Mouse (Mus musculus) heart, embryonic 15.5 days (tissue): Measurements from ENCODE around the gene Sez6l2. TPM values are rescaled to one million over a fixed set of nuclear protein-coding genes. Genes with fewer than 3 reads are reported as not detected.
A peak's percentile ranks its signal among the peaks of the same experiment; 100 is the strongest.

Experiments used
- ATAC-seq: fragments of 200-750 bp; cut with Nextera tagmentation; replicated peaks from 2 replicates; pipeline ENCODE4 v1.8.0; 2017; ENCODE audit warnings: low read depth, moderate TSS enrichment; ENCODE audit not compliant: insufficient number of reproducible peaks, insufficient read depth, low FRiP score
- H3K27ac ChIP-seq: fragments of 300-500 bp; sonication (generic); 2 replicates; pipeline ENCODE4 v1.5.1; 2015; ENCODE audit warnings: mild to moderate bottlenecking, inconsistent platforms
- H3K27me3 ChIP-seq: fragments of 300-500 bp; sonication (generic); 2 replicates; pipeline ENCODE4 v1.6.1; 2015; ENCODE audit warnings: inconsistent platforms
- H3K36me3 ChIP-seq: fragments of 300-500 bp; sonication (generic); 2 replicates; pipeline ENCODE4 v1.6.1; 2015; ENCODE audit warnings: mild to moderate bottlenecking, inconsistent platforms
- H3K4me1 ChIP-seq: fragments of 300-500 bp; sonication (generic); replicated peaks from 2 replicates; pipeline ENCODE4 v1.6.1; 2015; ENCODE audit warnings: inconsistent platforms
- H3K4me2 ChIP-seq: fragments of 300-500 bp; sonication (generic); 2 replicates; pipeline ENCODE4 v1.6.1; 2015; ENCODE audit warnings: inconsistent platforms, mild to moderate bottlenecking, moderate library complexity
- H3K4me3 ChIP-seq: fragments of 300-500 bp; sonication (generic); 2 replicates; pipeline ENCODE4 v1.5.1; 2015; ENCODE audit warnings: mild to moderate bottlenecking, inconsistent platforms
- H3K9ac ChIP-seq: fragments of 300-500 bp; sonication (generic); 2 replicates; pipeline ENCODE4 v1.6.1; 2015; ENCODE audit warnings: mild to moderate bottlenecking, inconsistent platforms
- H3K9me3 ChIP-seq: fragments of 300-500 bp; sonication (generic); replicated peaks from 2 replicates; pipeline ENCODE4 v1.6.1; 2016; ENCODE audit warnings: inconsistent platforms
- WGBS: fragments of 180-500 bp; shearing (Covaris S2); methylation state at CpG from one replicate; pipeline ENCODE4 v1.1.7; 2015; ENCODE audit warnings: mixed read lengths; 5-methylcytosine and 5-hydroxymethylcytosine counted together
- polyA plus RNA-seq: library from polyadenylated mRNA; unstranded; fragments of >200 nt; fragmentation: Nextera tagmentation; extraction: Ambion mirVana; gene quantifications from 2 replicates; pipeline ENCODE4 v1.2.1, GENCODE M21; 2015

Sez6l2 gene
- polyA plus RNA-seq, 1 experiment from 2014 or later = 0.83 TPM

DNA sequence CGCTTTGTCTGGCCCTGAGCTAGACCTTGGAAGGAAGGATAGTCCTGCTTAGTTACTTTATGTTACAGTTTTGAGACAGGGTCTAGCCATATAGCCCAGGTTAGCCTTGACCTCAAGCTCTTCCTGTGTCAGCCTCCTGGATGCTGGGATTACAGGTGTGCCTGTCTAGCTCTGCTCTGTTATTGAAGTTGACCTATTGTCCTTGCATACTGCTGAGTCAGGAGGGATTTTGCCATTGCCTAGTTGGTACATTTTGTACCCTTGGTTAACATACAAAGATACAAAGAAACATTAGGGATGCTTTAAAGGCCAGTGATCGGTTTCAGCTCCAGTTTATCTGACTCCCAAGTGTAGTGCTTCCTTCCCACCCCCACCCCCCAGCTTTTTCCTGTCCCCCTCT is 17.7 kb upstream of the Sez6l2 start:
- H3K4me2 ChIP-seq = no peak overlapping the region
- H3K36me3 ChIP-seq = peaks cover 16% of the 10 kb centered on the region
- no peak overlapping the region for H3K4me3 ChIP-seq
- 74% methylated on average over 2 of the region's 2 CpGs for WGBS
- H3K9me3 ChIP-seq = no peaks in the 10 kb centered on the region
- no peaks in the 10 kb centered on the region for H3K27me3 ChIP-seq
- no peak overlapping the region for H3K27ac ChIP-seq
- H3K4me1 ChIP-seq = peaks cover 10% of the 10 kb centered on the region
- ATAC-seq = no peak
- H3K9ac ChIP-seq = no peak overlapping the region

- no peak overlapping the region for H3K4me2 ChIP-seq
- WGBS = 41% methylated on average over 6 of the region's 6 CpGs
- ATAC-seq = no peak
- no peak overlapping the region for H3K9ac ChIP-seq
- H3K9me3 ChIP-seq = no peaks in the 10 kb centered on the region
- H3K4me3 ChIP-seq = no peak overlapping the region
- no peak overlapping the region for H3K27ac ChIP-seq
- H3K36me3 ChIP-seq = peaks cover 19% of the 10 kb centered on the region
- no peaks in the 10 kb centered on the region for H3K4me1 ChIP-seq
- no peaks in the 10 kb centered on the region for H3K27me3 ChIP-seq
Observed at GRCm38 (mm10) chr7:126941171-126941570, 9.2 kb upstream of the Sez6l2 start.

- H3K4me2 ChIP-seq = no peak overlapping the region
- H3K27me3 ChIP-seq = no peaks in the 10 kb centered on the region
- H3K27ac ChIP-seq = no peak overlapping the region
- no peak for ATAC-seq
- H3K9me3 ChIP-seq = no peaks in the 10 kb centered on the region
- H3K9ac ChIP-seq = no peak overlapping the region
- H3K36me3 ChIP-seq = peaks cover 19% of the 10 kb centered on the region
- 70% methylated on average over 5 of the region's 5 CpGs for WGBS
- H3K4me1 ChIP-seq = no peaks in the 10 kb centered on the region
- H3K4me3 ChIP-seq = no peak overlapping the region
Observed at GRCm38 (mm10) chr7:126941801-126942200, 8.6 kb upstream of the Sez6l2 start.

DNA sequence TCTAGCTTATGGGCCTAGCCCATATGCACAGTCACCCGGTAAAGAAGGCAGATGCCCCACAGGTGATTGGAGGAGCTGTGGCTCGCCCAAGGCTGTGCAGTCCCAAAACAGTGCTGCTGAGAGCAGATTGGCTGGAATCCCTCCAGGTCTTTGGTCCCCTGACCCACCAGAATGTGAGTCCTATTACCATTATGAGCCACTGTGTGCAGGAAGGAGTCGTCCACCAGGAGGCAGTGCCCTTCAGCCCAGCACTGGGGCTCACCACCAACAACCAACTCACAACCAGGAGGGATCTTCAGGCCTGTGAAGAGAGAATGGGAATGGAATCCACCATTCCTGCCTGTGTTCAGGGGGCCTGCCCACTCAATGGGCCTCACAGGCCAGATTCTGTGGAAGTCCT is 3.8 kb upstream of the Sez6l2 start:
- peaks cover 12% of the 10 kb centered on the region; the same call in 1 of the 2 replicates for H3K36me3 ChIP-seq
- no peak overlapping the region for H3K9ac ChIP-seq
- no peak overlapping the region for H3K4me2 ChIP-seq
- H3K4me3 ChIP-seq = no peak overlapping the region
- 41% methylated on average over 3 of the region's 3 CpGs for WGBS
- H3K4me1 ChIP-seq = peaks cover 11% of the 10 kb centered on the region
- H3K9me3 ChIP-seq = no peaks in the 10 kb centered on the region
- ATAC-seq = no peak
- peaks cover 17% of the 10 kb centered on the region for H3K27me3 ChIP-seq
- no peak overlapping the region for H3K27ac ChIP-seq

GRCm38 (mm10) chr7:126948626-126949025 is 1.7 kb upstream of the Sez6l2 start:
- no peak for ATAC-seq

DNA sequence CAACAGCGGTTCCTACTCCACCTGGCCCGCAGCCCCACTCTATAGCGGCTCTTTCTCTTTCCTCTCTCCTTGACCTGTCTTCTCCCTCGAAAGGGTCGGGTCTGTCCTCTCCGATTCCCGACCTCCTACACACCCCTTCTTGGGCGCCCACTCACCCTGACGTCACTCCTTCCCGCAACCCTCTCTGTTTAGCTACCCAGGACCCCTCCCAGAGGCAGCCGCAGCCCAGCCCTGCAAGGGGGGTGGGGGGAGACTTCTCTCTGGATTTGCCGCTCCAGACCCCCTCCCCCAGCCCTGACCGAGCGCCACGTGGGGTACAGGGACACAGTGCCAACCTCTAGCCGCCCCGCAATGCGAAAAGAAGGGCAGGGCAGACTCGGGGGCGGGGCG is 965 bp upstream of the Sez6l2 start, which contains the start of gene Asphd1:
Asphd1 (minus strand) TSS at position 180 of the 390 bp plus-strand sequence.
- Histone ChIP-seq H3K36me3 (peaks cover 6% of the 10 kb centered on the region; the same call in 1 of the 2 replicates), H3K27ac (no peak within 1 kb of the TSS), H3K9me3 (no peaks in the 10 kb centered on the region), H3K4me1 (peaks cover 11% of the 10 kb centered on the region), H3K4me3 (peak within 1 kb of the TSS; percentile 46), H3K4me2 (peak within 1 kb of the TSS; percentile 88), H3K27me3 (peaks cover 30% of the 10 kb centered on the region), H3K9ac (no peak within 1 kb of the TSS)
- ATAC-seq = peak; percentile 53; the same call in 1 of the 2 replicates
- WGBS = under 1% methylated on average over 21 of the region's 21 CpGs

More at GRCm38 (mm10) chr7:126948626-126949025, 1.7 kb upstream of the Sez6l2 start:
- no peak overlapping the region for H3K9ac ChIP-seq
- H3K4me1 ChIP-seq = peaks cover 11% of the 10 kb centered on the region
- WGBS = 66% methylated on average over 10 of the region's 10 CpGs
- peaks cover 7% of the 10 kb centered on the region; the same call in 1 of the 2 replicates for H3K36me3 ChIP-seq
- H3K27ac ChIP-seq = no peak overlapping the region
- H3K4me2 ChIP-seq = no peak overlapping the region
- H3K27me3 ChIP-seq = peaks cover 30% of the 10 kb centered on the region
- H3K4me3 ChIP-seq = no peak overlapping the region
- no peaks in the 10 kb centered on the region for H3K9me3 ChIP-seq

DNA sequence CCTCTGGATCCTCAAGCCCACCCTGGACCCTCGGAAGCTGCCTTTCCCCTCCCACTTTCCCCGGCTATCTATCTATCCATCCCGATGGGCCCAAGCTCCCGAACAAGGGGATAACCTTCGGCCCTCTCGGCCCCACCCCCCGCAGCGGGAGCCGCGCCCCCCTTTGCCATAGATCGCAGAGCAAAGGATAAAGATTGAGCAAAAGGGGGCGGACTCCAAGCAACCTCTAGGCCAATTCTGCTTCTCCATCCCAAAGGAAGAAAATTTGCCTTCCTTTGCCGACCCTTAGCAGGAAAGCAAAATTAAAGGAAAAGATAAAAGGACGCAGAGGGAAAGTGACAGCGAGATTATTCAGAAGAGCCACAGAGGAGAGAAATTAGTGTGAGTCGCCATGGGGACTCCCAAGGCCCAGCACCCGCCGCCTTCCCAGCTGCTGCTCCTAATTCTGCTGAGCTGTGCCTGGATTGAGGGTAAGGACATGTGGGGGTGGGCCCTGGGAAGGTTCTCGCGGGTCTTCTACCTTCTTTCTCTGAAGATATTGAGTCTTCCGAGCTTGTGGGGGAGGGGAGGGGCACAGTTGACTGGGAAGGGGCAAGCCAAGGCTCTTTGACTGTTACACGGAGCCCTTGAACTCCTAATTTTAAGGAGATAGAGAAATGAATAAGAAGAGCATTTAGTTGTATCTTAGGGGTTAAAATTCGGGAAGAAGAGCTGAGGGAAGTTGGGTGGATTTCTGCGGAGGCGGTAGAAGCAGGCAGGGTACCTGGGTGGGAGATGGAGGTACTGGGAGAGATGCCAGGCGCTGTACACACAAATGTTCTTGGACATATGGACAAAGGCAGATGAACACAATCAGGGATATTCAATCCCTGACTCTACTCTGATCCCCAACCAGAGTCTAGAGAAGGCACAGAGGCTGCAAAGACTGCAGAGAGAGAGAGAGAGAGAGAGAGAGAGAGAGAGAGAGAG is 568 bp downstream of the Sez6l2 start:
- Histone ChIP-seq H3K36me3 (no peaks in the 10 kb centered on the region), H3K4me3 (peak overlapping the region; percentile 46), H3K27me3 (peaks cover 30% of the 10 kb centered on the region), H3K4me1 (peaks cover 11% of the 10 kb centered on the region), H3K9me3 (no peaks in the 10 kb centered on the region), H3K27ac (no peak overlapping the region), H3K9ac (no peak overlapping the region), H3K4me2 (peak overlapping the region; percentile 88)
- WGBS = 6% methylated on average over 26 of the region's 26 CpGs
- no peak for ATAC-seq

DNA sequence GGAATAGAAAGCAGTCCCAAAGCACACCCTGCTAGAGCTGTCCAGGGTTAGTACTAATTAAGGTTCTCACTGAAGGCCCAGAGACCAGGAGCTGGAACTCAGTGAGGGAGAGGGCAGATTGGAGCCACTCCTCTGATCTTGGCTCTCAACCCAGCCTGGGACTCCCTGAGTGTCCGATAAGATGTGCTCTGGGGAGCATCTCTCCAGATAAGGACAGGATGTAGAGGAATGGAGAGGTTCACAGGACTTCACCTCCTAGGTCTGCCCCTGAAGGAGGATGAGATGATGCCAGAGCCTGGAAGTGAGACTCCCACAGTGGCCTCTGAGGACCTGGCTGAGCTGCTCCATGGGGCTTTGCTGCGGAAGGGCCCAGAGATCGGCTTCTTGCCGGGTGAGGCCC is 1.4 kb downstream of the Sez6l2 start:
- peaks cover 30% of the 10 kb centered on the region for H3K27me3 ChIP-seq
- H3K27ac ChIP-seq = no peak overlapping the region
- no peaks in the 10 kb centered on the region for H3K9me3 ChIP-seq
- no peak overlapping the region for H3K4me2 ChIP-seq
- H3K36me3 ChIP-seq = no peaks in the 10 kb centered on the region
- peaks cover 11% of the 10 kb centered on the region for H3K4me1 ChIP-seq
- 12% methylated on average over 4 of the region's 4 CpGs for WGBS
- H3K4me3 ChIP-seq = no peak overlapping the region
- no peak overlapping the region for H3K9ac ChIP-seq
- no peak for ATAC-seq

DNA sequence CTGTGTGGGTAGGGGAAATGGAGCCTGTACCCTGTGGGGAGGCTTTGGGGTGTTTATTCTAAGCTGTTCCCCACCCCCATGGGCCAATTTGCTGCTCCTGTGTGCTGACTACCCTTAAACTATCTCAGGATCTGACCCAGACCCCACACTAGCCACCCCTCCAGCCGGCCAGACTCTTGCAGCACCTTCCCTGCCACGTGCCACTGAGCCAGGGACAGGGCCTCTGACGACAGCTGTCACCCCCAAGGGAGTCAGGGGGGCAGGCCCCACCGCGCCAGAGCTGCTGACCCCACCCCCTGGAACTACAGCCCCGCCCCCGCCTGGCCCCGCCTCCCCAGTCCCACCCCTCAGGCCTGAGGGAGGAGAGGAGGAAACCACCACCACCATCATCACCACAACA is 2.3 kb downstream of the Sez6l2 start:
- no peak overlapping the region for H3K9ac ChIP-seq
- no peaks in the 10 kb centered on the region for H3K36me3 ChIP-seq
- H3K27me3 ChIP-seq = peaks cover 30% of the 10 kb centered on the region
- no peak overlapping the region for H3K4me3 ChIP-seq
- H3K4me2 ChIP-seq = no peak overlapping the region
- ATAC-seq = no peak
- H3K4me1 ChIP-seq = peaks cover 11% of the 10 kb centered on the region
- 2% methylated on average over 8 of the region's 8 CpGs for WGBS
- no peak overlapping the region for H3K27ac ChIP-seq
- H3K9me3 ChIP-seq = no peaks in the 10 kb centered on the region

- no peak overlapping the region for H3K27ac ChIP-seq
- peaks cover 4% of the 10 kb centered on the region for H3K4me1 ChIP-seq
- H3K4me3 ChIP-seq = no peak overlapping the region
- no peak overlapping the region for H3K4me2 ChIP-seq
- H3K27me3 ChIP-seq = peaks cover 27% of the 10 kb centered on the region
- H3K9ac ChIP-seq = no peak overlapping the region
- ATAC-seq = no peak
- no peaks in the 10 kb centered on the region for H3K36me3 ChIP-seq
- H3K9me3 ChIP-seq = no peaks in the 10 kb centered on the region
- 51% methylated on average over 3 of the region's 3 CpGs for WGBS
Observed at GRCm38 (mm10) chr7:126955125-126955524, 4.8 kb downstream of the Sez6l2 start.

GRCm38 (mm10) chr7:126959780-126960179 is 9.4 kb downstream of the Sez6l2 start:
- no peak for ATAC-seq
- Histone ChIP-seq H3K9ac (no peak overlapping the region), H3K4me1 (peaks cover 2% of the 10 kb centered on the region; the same call in 1 of the 2 replicates), H3K36me3 (no peaks in the 10 kb centered on the region), H3K4me2 (no peak overlapping the region), H3K4me3 (no peak overlapping the region), H3K27ac (no peak overlapping the region), H3K9me3 (no peaks in the 10 kb centered on the region), H3K27me3 (peaks cover 21% of the 10 kb centered on the region)
- 61% methylated on average over 9 of the region's 9 CpGs for WGBS
